Mouse (Mus musculus) heart, embryonic 12.5 days (tissue): ENCODE results near the gene Dll1. TPM values are rescaled to one million over a fixed set of nuclear protein-coding genes. Genes with fewer than 3 reads are reported as not detected.
A peak's percentile ranks its signal among the peaks of the same experiment; 100 is the strongest.

Experiments used
- ATAC-seq: fragments of 200-750 bp; cut with Nextera tagmentation; 2 replicates; pipeline ENCODE4 v1.8.0; 2017; ENCODE audit warnings: moderate TSS enrichment, moderate library complexity; ENCODE audit not compliant: insufficient number of reproducible peaks, low FRiP score
- H3K27ac ChIP-seq: fragments of 300-500 bp; sonication (generic); 2 replicates; pipeline ENCODE4 v1.5.1; 2016; ENCODE audit warnings: mild to moderate bottlenecking, moderate library complexity; ENCODE audit not compliant: poor library complexity, severe bottlenecking
- H3K27me3 ChIP-seq: fragments of 300-500 bp; sonication (generic); replicated peaks from 2 replicates; pipeline ENCODE4 v1.6.1; 2016; ENCODE audit warnings: mild to moderate bottlenecking, moderate library complexity
- H3K36me3 ChIP-seq: fragments of 300-500 bp; sonication (generic); 2 replicates; pipeline ENCODE4 v1.6.1; 2016; ENCODE audit warnings: mild to moderate bottlenecking, moderate library complexity
- H3K4me1 ChIP-seq: fragments of 300-500 bp; sonication (generic); replicated peaks from 2 replicates; pipeline ENCODE4 v1.6.1; 2016; ENCODE audit warnings: mild to moderate bottlenecking
- H3K4me2 ChIP-seq: fragments of 300-500 bp; sonication (generic); 2 replicates; pipeline ENCODE4 v1.6.1; 2016; ENCODE audit warnings: mild to moderate bottlenecking, moderate library complexity
- H3K4me3 ChIP-seq: fragments of 300-500 bp; sonication (generic); 2 replicates; pipeline ENCODE4 v1.5.1; 2016; ENCODE audit warnings: mild to moderate bottlenecking
- H3K9ac ChIP-seq: fragments of 300-500 bp; sonication (generic); 2 replicates; pipeline ENCODE4 v1.6.1; 2016; ENCODE audit warnings: mild to moderate bottlenecking, moderate library complexity
- H3K9me3 ChIP-seq: fragments of 300-500 bp; sonication (generic); replicated peaks from 2 replicates; pipeline ENCODE4 v1.6.1; 2016; ENCODE audit warnings: mild to moderate bottlenecking, moderate library complexity
- WGBS: fragments of 180-500 bp; shearing (Covaris S2); methylation state at CpG from one replicate; pipeline ENCODE4 v1.1.7; 2016; 5-methylcytosine and 5-hydroxymethylcytosine counted together
- polyA plus RNA-seq: library from polyadenylated mRNA; unstranded; fragments of >200 nt; fragmentation: Nextera tagmentation; extraction: Ambion mirVana; gene quantifications from 2 replicates; pipeline ENCODE4 v1.2.1, GENCODE M21; 2016

The Dll1 gene
- polyA plus RNA-seq, 1 experiment from 2014 or later: 11.8 TPM

DNA sequence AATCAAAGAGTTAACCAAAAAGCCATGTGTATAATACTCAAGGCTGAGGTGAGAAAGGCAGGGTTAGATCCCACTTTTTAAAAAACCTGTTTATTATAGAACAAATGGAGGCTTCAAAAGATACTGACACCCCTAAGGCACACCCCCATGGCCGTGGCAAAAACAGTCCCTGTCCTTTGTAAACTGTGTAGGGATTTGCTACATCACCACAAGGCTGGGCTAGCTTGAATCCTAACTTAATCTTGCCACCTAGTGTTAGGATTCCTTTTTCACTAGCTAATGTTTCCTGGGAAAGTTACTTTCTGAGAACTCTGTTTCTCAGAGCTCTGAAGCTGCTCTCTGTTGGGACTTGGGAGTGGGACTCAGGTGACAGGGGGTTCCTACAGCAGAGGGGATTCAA, 1.2 kb upstream of the Dll1 start:
- H3K27me3 ChIP-seq: peaks cover 85% of the 10 kb centered on the region
- H3K4me3 ChIP-seq: no peak overlapping the region
- H3K9ac ChIP-seq: no peak overlapping the region
- H3K4me1 ChIP-seq: peaks cover 34% of the 10 kb centered on the region
- H3K4me2 ChIP-seq: peak overlapping the region; percentile 28; the same call in 1 of the 2 replicates
- H3K9me3 ChIP-seq: no peaks in the 10 kb centered on the region
- 0% methylated on average over 1 of the region's 1 CpGs for WGBS
- H3K36me3 ChIP-seq: no peaks in the 10 kb centered on the region
- H3K27ac ChIP-seq: no peak overlapping the region
- ATAC-seq: no peak

GRCm38 (mm10) chr17:15375701-15376493, 775 bp downstream of the Dll1 start:
- H3K9me3 ChIP-seq: no peaks in the 10 kb centered on the region
- no peaks in the 10 kb centered on the region for H3K36me3 ChIP-seq
- peak overlapping the region; percentile 40 for H3K27ac ChIP-seq
- H3K4me2 ChIP-seq: peak overlapping the region; percentile 99
- H3K27me3 ChIP-seq: peaks cover 75% of the 10 kb centered on the region
- H3K4me3 ChIP-seq: peak overlapping the region; percentile 70
- under 1% methylated on average over 67 of the region's 69 CpGs for WGBS
- H3K4me1 ChIP-seq: peaks cover 37% of the 10 kb centered on the region
- ATAC-seq: peak; percentile 73
- peak overlapping the region; percentile 76 for H3K9ac ChIP-seq

GRCm38 (mm10) chr17:15375224-15375623, 1.4 kb downstream of the Dll1 start:
- no peak for ATAC-seq
- Histone ChIP-seq H3K9ac (peak overlapping the region; percentile 76), H3K36me3 (no peaks in the 10 kb centered on the region), H3K27ac (peak overlapping the region; percentile 40), H3K4me1 (peaks cover 33% of the 10 kb centered on the region), H3K4me3 (peak overlapping the region; percentile 70), H3K4me2 (peak overlapping the region; percentile 99), H3K27me3 (peaks cover 75% of the 10 kb centered on the region), H3K9me3 (no peaks in the 10 kb centered on the region)
- under 1% methylated on average over 18 of the region's 18 CpGs for whole genome bisulfite sequencing

GRCm38 (mm10) chr17:15374321-15375141, 2.1 kb downstream of the Dll1 start:
- H3K27ac ChIP-seq: peak overlapping the region; percentile 40; the same call in 1 of the 2 replicates
- H3K9me3 ChIP-seq: no peaks in the 10 kb centered on the region
- ATAC-seq: no peak
- H3K4me1 ChIP-seq: peaks cover 33% of the 10 kb centered on the region
- H3K27me3 ChIP-seq: peaks cover 74% of the 10 kb centered on the region
- H3K36me3 ChIP-seq: no peaks in the 10 kb centered on the region
- WGBS: 2% methylated on average over 50 of the region's 50 CpGs
- H3K9ac ChIP-seq: peak overlapping the region; percentile 76
- H3K4me2 ChIP-seq: peak overlapping the region; percentile 99
- peak overlapping the region; percentile 70 for H3K4me3 ChIP-seq

GRCm38 (mm10) chr17:15372931-15373652, 3.6 kb downstream of the Dll1 start:
- H3K27ac ChIP-seq: 0 out of 2 replicates have a peak overlapping the region, but pooled peaks have one; percentile 54
- H3K4me3 ChIP-seq: peak overlapping the region; percentile 70
- H3K4me2 ChIP-seq: peak overlapping the region; percentile 99
- H3K36me3 ChIP-seq: peaks cover 8% of the 10 kb centered on the region
- H3K4me1 ChIP-seq: peaks cover 33% of the 10 kb centered on the region
- H3K9ac ChIP-seq: 0 out of 2 replicates have a peak overlapping the region, but pooled peaks have one; percentile 1
- 54% methylated on average over 15 of the region's 15 CpGs for WGBS
- no peaks in the 10 kb centered on the region for H3K9me3 ChIP-seq
- peaks cover 68% of the 10 kb centered on the region for H3K27me3 ChIP-seq
- no peak for ATAC-seq

DNA sequence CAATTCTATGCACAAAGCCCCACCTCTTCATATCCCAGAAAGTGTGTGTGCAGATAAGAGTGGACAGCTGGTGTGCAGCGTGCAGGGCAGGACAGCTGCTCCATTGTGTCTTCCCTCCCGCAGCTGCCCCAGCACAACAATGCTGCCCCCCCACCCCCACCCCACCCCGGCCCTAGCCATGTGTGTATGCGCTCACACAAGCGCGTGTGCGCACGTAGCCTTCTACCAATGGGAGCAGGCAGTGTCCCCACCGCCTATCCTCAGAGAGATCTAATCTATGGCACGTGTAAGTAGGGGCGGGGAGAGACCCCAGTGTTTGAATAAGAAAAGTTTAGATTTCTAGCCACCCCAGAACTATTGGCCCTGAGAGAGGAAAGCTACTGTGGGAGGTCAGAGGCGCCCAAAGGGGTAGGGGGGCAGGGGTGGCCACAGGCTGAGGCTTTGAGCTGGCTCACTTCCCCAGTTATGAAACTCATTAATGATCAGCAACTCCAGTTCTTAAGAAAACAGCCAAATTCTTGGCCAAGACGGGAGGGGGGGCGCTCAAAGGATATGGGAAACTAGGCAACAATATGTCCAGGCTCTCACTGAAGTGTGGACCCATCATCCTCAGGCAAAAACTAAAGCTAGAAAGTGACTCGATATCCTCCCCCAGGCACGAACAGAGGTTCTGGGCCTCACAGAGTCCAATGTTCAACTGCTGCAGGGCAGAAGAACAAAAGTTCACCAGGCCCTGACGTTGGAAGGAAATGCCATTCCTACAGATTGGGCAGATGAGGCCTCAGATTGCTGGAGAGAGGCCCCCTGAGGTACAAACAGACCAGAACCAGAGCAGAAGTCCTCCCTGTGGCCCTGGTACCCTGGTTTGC, 4.5 kb downstream of the Dll1 start:
- 0 out of 2 replicates have a peak, but pooled peaks have one; percentile 15 for ATAC-seq
- H3K9me3 ChIP-seq: no peaks in the 10 kb centered on the region
- H3K4me2 ChIP-seq: peak overlapping the region; percentile 99
- peaks cover 8% of the 10 kb centered on the region for H3K36me3 ChIP-seq
- 0 out of 2 replicates have a peak overlapping the region, but pooled peaks have one; percentile 1 for H3K9ac ChIP-seq
- WGBS: 45% methylated on average over 17 of the region's 17 CpGs
- peak overlapping the region; percentile 70 for H3K4me3 ChIP-seq
- H3K27me3 ChIP-seq: peaks cover 62% of the 10 kb centered on the region
- H3K27ac ChIP-seq: peak overlapping the region; percentile 54; the same call in 1 of the 2 replicates
- peaks cover 26% of the 10 kb centered on the region for H3K4me1 ChIP-seq

GRCm38 (mm10) chr17:15370401-15370800, 6.3 kb downstream of the Dll1 start:
- Histone ChIP-seq H3K9ac (no peak overlapping the region), H3K27ac (no peak overlapping the region), H3K4me3 (no peak overlapping the region), H3K4me2 (no peak overlapping the region), H3K4me1 (peaks cover 27% of the 10 kb centered on the region), H3K36me3 (peaks cover 8% of the 10 kb centered on the region), H3K9me3 (no peaks in the 10 kb centered on the region), H3K27me3 (peaks cover 54% of the 10 kb centered on the region)
- 85% methylated on average over 14 of the region's 14 CpGs for WGBS
- no peak for ATAC-seq

- Histone ChIP-seq H3K36me3 (peaks cover 8% of the 10 kb centered on the region), H3K9me3 (no peaks in the 10 kb centered on the region), H3K9ac (no peak overlapping the region), H3K27ac (peak overlapping the region; percentile 23; the same call in 1 of the 2 replicates), H3K4me2 (no peak overlapping the region), H3K4me1 (peaks cover 15% of the 10 kb centered on the region), H3K4me3 (no peak overlapping the region), H3K27me3 (peaks cover 18% of the 10 kb centered on the region)
- WGBS: 54% methylated on average over 5 of the region's 5 CpGs
- ATAC-seq: no peak; the same call in 1 of the 2 replicates
Measured at GRCm38 (mm10) chr17:15365650-15366049, 11.0 kb downstream of the Dll1 start.

DNA sequence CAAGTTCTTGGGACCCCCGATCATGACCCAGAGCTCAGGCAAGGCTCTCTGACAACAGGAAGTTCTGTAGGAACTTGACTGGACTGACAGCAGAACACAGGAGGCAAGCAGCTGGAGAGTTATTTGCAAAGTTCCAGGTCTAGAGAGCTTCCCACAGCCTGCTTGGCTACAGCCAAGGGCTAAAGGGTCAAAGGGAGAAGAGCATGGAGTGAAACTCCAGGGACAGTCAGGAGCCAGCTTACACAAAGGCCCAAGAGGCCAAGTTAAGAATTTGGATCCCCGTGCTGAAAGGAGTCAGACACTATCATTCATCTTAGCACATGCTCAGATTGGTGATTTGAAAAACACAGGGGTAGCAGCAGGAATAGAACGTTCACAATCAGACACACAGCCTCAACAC, 13.0 kb downstream of the Dll1 start:
- Histone ChIP-seq H3K4me2 (no peak overlapping the region), H3K4me1 (peaks cover 12% of the 10 kb centered on the region), H3K27ac (no peak overlapping the region), H3K9ac (no peak overlapping the region), H3K4me3 (no peak overlapping the region), H3K9me3 (no peaks in the 10 kb centered on the region), H3K27me3 (peaks cover 1% of the 10 kb centered on the region; the same call in 1 of the 2 replicates), H3K36me3 (peaks cover 5% of the 10 kb centered on the region)
- ATAC-seq: no peak
- WGBS: 56% methylated on average over 3 of the region's 3 CpGs

DNA sequence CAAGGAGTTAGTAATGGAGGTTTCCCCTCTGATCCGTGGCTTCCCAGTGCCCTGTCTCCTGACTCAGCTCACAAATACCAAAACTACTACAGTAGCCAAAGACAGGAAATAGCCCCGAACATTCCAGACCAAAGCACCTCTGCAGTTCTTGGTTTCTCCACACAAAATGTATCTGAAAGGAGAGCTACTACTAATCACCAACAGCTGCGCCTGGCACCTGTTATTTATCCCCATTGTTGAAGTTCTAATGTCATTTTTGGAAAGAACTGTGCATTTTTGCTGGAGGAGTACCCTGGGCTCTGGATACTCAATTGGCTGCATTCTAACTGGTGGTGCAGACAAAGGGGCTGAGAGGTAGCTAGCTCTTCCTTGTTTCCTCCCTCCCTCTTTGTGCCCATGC, 19.6 kb downstream of the Dll1 start:
- Histone ChIP-seq H3K4me2 (no peak overlapping the region), H3K9me3 (no peaks in the 10 kb centered on the region), H3K4me1 (no peaks in the 10 kb centered on the region), H3K27me3 (no peaks in the 10 kb centered on the region), H3K27ac (no peak overlapping the region), H3K4me3 (no peak overlapping the region), H3K9ac (no peak overlapping the region), H3K36me3 (no peaks in the 10 kb centered on the region)
- WGBS: 63% methylated on average over 3 of the region's 3 CpGs
- ATAC-seq: no peak
